24 mouse cellular contexts compared by ENCODE assay signal in the genomic region with DNA sequence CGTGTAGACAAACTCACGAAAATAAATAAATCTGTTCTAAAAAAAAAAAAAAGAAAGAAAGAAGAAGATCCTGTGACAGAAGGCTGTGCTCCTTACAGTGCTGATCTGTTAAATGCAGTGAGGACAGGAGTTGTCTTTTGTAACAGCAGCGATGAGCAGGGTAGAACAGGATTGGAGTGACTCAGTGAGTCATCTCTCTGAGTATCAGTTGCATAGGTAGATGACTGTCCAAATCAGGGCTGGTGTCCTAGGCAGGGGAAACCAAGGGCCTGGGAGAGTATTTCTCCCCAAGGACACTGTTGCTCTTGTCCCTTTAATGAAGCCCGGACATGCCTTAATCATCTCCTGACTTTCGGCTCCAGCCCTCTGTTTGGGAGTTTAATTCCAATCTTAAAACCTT.
"Had no signal": no experiment of that assay in that cellular context is flagged by ENCODE, and none has a peak within 500 bp of the region (broad histone marks: within the 10 kb centered on the region; RNA-seq: fewer than 3 reads in every experiment).

No protein-coding gene starts in this region.

- H3K27ac ChIP-seq: kidney, embryonic 15.5 days; limb, embryonic 10.5 days; limb, embryonic 13.5 days; liver, embryonic 12.5 days; liver, embryonic 15.5 days; lung, embryonic 15.5 days; midbrain, embryonic 10.5 days; neural tube, embryonic 12.5 days; neural tube, embryonic 15.5 days; stomach, embryonic 15.5 days had no signal

- DNase-seq: kidney, adult 8-10 months; kidney, postnatal 10 days; kidney, postnatal 36 days; layer of hippocampus, postnatal 36 days; liver; lung, adult 18-20 months; lung, postnatal 10 days; lung, postnatal 36 days; midbrain, embryonic 14.5 days; right cerebral cortex, adult 18-20 months; right cerebral cortex, postnatal 25 days; spleen, adult 18-20 months; thymus, postnatal 25 days had no signal

- H3K4me3 ChIP-seq: kidney, embryonic 15.5 days; limb, embryonic 10.5 days; limb, embryonic 13.5 days; liver, embryonic 12.5 days; liver, embryonic 15.5 days; lung, embryonic 15.5 days; megakaryocyte, embryonic 14.5 days; midbrain, embryonic 10.5 days; neural tube, embryonic 12.5 days; neural tube, embryonic 15.5 days; stomach, embryonic 15.5 days had no signal
